Mouse (Mus musculus): ENCODE measurements at regions not wholly inside any gene's neighbourhood (a gene's known extent, or its start where the extent isn't known, plus 50 kb on each side); places are given as distances from the start of the nearest gene placed in this dataset.

DNA sequence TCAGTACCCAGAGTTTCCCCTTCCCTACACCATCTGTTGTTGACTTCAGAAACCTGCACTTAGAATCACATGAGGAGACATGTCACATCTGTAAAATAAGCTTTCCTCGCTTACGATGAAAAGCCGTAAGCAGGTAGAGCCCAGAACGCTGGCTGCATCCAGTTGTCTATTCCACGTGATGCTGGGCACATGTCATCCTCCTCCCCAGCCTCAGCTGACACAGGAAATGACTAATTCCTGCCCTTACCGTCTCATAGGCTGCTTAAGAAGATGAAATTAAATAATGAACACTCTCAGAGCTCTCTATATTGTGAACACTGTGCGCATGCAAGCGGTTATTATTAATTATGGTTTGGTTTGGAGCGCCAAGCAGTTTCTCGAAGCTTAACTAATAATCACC is 83.6 kb upstream of the 3110018I06Rik start:
- TF ChIP-seq CTCF (IDR thresholded peaks at IDR 0.05; ENCODE audit: control insufficient read depth, insufficient read depth, insufficient read length) (no peak), MAX (IDR thresholded peaks at IDR 0.05) (no peak), USF1 (IDR thresholded peaks at IDR 0.05; ENCODE audit: low read depth) (no peak)
